Mouse (Mus musculus): Measurements from ENCODE around the gene Cotl1.

DNA sequence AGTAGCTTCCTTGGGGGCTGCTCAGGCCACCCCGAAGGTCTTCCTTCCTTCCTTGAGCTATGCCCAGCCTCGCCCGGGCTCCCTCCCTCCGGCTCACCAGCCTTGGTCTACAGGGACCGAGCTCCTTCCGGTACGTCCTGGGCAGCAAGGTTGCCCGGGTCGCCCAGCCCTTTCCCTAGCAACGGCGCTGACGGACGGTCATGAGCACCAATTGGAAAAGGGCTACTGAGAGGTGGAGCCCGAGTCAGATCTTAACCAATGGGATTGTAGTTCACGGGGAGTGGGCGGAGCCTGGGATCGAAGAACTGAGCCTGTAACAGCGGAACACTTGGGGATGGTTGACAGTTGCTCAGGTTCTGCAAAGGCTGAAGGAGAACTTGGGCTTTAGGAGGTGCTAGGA is 62.1 kb downstream of the Cotl1 start, which contains the start of gene Tldc1:
- TF ChIP-seq POLR2A (IDR thresholded peaks at IDR 0.05; ENCODE audit: control insufficient read depth, extremely low read depth, insufficient read depth, low read length, poor library complexity) (peak; percentile 64), CTCF (IDR thresholded peaks at IDR 0.05; ENCODE audit: borderline replicate concordance, control insufficient read depth, extremely low read depth, insufficient read depth, low read length, poor library complexity) (0 out of 2 replicates have a peak, but pooled peaks have one; percentile 15)

Measured in thymus, adult 2 months (tissue).